Mouse (Mus musculus) limb, embryonic 11.5 days (tissue): ENCODE data around the gene Hist1h2ad. TPM values are rescaled to one million over a fixed set of nuclear protein-coding genes. Genes with fewer than 3 reads are reported as not detected.
"Not testable (repeated sequence)": the region's sequence is repeated elsewhere in the genome, so short reads cannot be mapped to it uniquely, and the experiment has no call there.

Source experiments
- ATAC-seq: fragments of 200-750 bp; cut with Nextera tagmentation; 2 replicates; pipeline ENCODE4 v1.8.0; 2017; ENCODE audit warnings: low read depth; ENCODE audit not compliant: insufficient number of reproducible peaks, low FRiP score, low TSS enrichment
- DNase-seq: peaks from one replicate; pipeline ENCODE4 v3.0.0-alpha.2; 2015; ENCODE audit warnings: low spot score
- H3K27ac ChIP-seq: fragments of 300-500 bp; sonication (generic); replicated peaks from 2 replicates; pipeline ENCODE4 v1.5.1; 2014; ENCODE audit warnings: low read depth, mild to moderate bottlenecking, low read length
- H3K27me3 ChIP-seq: fragments of 300-500 bp; sonication (generic); 2 replicates; pipeline ENCODE4 v1.6.1; 2014; ENCODE audit warnings: mild to moderate bottlenecking, low read length, mixed read lengths; ENCODE audit not compliant: control insufficient read depth, insufficient read depth
- H3K36me3 ChIP-seq: fragments of 300-500 bp; sonication (generic); 2 replicates; pipeline ENCODE4 v1.6.1; 2014; ENCODE audit warnings: mild to moderate bottlenecking, low read length, moderate library complexity, mixed read lengths; ENCODE audit not compliant: control insufficient read depth, insufficient read depth
- H3K4me1 ChIP-seq: fragments of 300-500 bp; sonication (generic); 2 replicates; pipeline ENCODE4 v1.6.1; 2014; ENCODE audit warnings: low read length, mixed read lengths; ENCODE audit not compliant: control insufficient read depth, insufficient read depth
- H3K4me2 ChIP-seq: fragments of 300-500 bp; sonication (generic); 2 replicates; pipeline ENCODE4 v1.6.1; 2014; ENCODE audit warnings: low read depth, mild to moderate bottlenecking, moderate library complexity; ENCODE audit not compliant: severe bottlenecking
- H3K4me3 ChIP-seq: fragments of 300-500 bp; sonication (generic); 2 replicates; pipeline ENCODE4 v1.5.1; 2014; ENCODE audit warnings: low read depth, low read length
- H3K9ac ChIP-seq: fragments of 300-500 bp; sonication (generic); 2 replicates; pipeline ENCODE4 v1.6.1; 2014; ENCODE audit warnings: mild to moderate bottlenecking, low read length
- H3K9me3 ChIP-seq: fragments of 300-500 bp; sonication (generic); 2 replicates; pipeline ENCODE4 v1.6.1; 2016; ENCODE audit warnings: low read length; ENCODE audit not compliant: control insufficient read depth
- WGBS: fragments of 180-500 bp; shearing (Covaris S2); extraction: QIAGEN DNeasy Blood & Tissue Kit; methylation state at CpG from one replicate; pipeline ENCODE4 v1.1.7; 2014; 5-methylcytosine and 5-hydroxymethylcytosine counted together
- polyA plus RNA-seq: library from polyadenylated mRNA; unstranded; fragments of >200 nt; fragmentation: Nextera tagmentation; extraction: Ambion mirVana; gene quantifications from 2 replicates; pipeline ENCODE4 v1.2.1, GENCODE M21; 2014

The Hist1h2ad gene
- polyA plus RNA-seq, 1 experiment from 2014 or later: 3.1 TPM

GRCm38 (mm10) chr13:23546694-23547093, 27.5 kb upstream of the Hist1h2ad start:
- peak; percentile 20 for DNase-seq
- Histone ChIP-seq H3K27ac (0 out of 2 replicates have a peak overlapping the region, but pooled peaks have one; percentile 42), H3K9me3 (no peaks in the 10 kb centered on the region), H3K4me2 (no peak overlapping the region), H3K36me3 (no peaks in the 10 kb centered on the region), H3K4me1 (no peaks in the 10 kb centered on the region), H3K4me3 (no peak overlapping the region), H3K9ac (no peak overlapping the region), H3K27me3 (no peaks in the 10 kb centered on the region)
- 74% methylated on average over 5 of the region's 5 CpGs for WGBS
- no peak for ATAC-seq

- peak overlapping the region; percentile 37 for H3K4me3 ChIP-seq
- H3K4me1 ChIP-seq: 0 out of 2 replicates have a peak, but pooled peaks cover 2% of the 10 kb centered on the region
- ATAC-seq (no peak), DNase-seq (peak; percentile 51)
- H3K36me3 ChIP-seq: no peaks in the 10 kb centered on the region
- H3K9me3 ChIP-seq: no peaks in the 10 kb centered on the region
- no peaks in the 10 kb centered on the region for H3K27me3 ChIP-seq
- peak overlapping the region; percentile 57 for H3K4me2 ChIP-seq
- H3K27ac ChIP-seq: peak overlapping the region; percentile 97
- H3K9ac ChIP-seq: peak overlapping the region; percentile 67
- 5% methylated on average over 3 of the region's 3 CpGs for WGBS
Observed at GRCm38 (mm10) chr13:23550761-23551145, 23.4 kb upstream of the Hist1h2ad start.

- WGBS: 0% methylated on average over 37 of the region's 47 CpGs
- peak within 1 kb of the TSS; percentile 67 for H3K9ac ChIP-seq
- H3K27me3 ChIP-seq, H3K36me3 ChIP-seq, H3K9me3 ChIP-seq, H3K4me1 ChIP-seq: not testable (repeated sequence)
- DNase-seq (peak; percentile 97), ATAC-seq (peak; percentile 87)
- peak within 1 kb of the TSS; percentile 37 for H3K4me3 ChIP-seq
- H3K27ac ChIP-seq: peak within 1 kb of the TSS; percentile 97
- peak within 1 kb of the TSS; percentile 57 for H3K4me2 ChIP-seq
Observed at GRCm38 (mm10) chr13:23551146-23551834, 22.9 kb upstream of the Hist1h2ad start, which contains the start of gene Hist1h4f. Hist1h4f (minus strand) TSS chr13:23551648.

- no peaks in the 10 kb centered on the region for H3K27me3 ChIP-seq
- peak overlapping the region; percentile 27 for H3K9ac ChIP-seq
- H3K4me1 ChIP-seq: 0 out of 2 replicates have a peak, but pooled peaks cover 2% of the 10 kb centered on the region
- no peak for ATAC-seq
- peak overlapping the region; percentile 97 for H3K27ac ChIP-seq
- no peaks in the 10 kb centered on the region for H3K9me3 ChIP-seq
- WGBS: 60% methylated on average over 8 of the region's 8 CpGs
- peak; percentile 34 for DNase-seq
- H3K4me2 ChIP-seq: peak overlapping the region; percentile 57; the same call in 1 of the 2 replicates
- no peak overlapping the region; the same call in 1 of the 2 replicates for H3K4me3 ChIP-seq
- H3K36me3 ChIP-seq: no peaks in the 10 kb centered on the region
Observed at GRCm38 (mm10) chr13:23551931-23552914, 22.0 kb upstream of the Hist1h2ad start.

- no peak within 1 kb of the TSS; the same call in 1 of the 2 replicates for H3K4me3 ChIP-seq
- H3K27ac ChIP-seq: peak within 1 kb of the TSS; percentile 100
- peak within 1 kb of the TSS; percentile 27 for H3K9ac ChIP-seq
- no peaks in the 10 kb centered on the region for H3K27me3 ChIP-seq
- DNase-seq (no peak), ATAC-seq (no peak)
- peak within 1 kb of the TSS; percentile 57; the same call in 1 of the 2 replicates for H3K4me2 ChIP-seq
- no peaks in the 10 kb centered on the region for H3K9me3 ChIP-seq
- 0 out of 2 replicates have a peak, but pooled peaks cover 2% of the 10 kb centered on the region for H3K4me1 ChIP-seq
- H3K36me3 ChIP-seq: no peaks in the 10 kb centered on the region
Observed at GRCm38 (mm10) chr13:23552962-23553361, 21.2 kb upstream of the Hist1h2ad start, which contains the start of gene Hist1h1d. Hist1h1d (plus strand) TSS chr13:23553262.

GRCm38 (mm10) chr13:23554393-23554792, 19.8 kb upstream of the Hist1h2ad start:
- H3K9ac ChIP-seq: peak overlapping the region; percentile 93
- H3K27ac ChIP-seq: peak overlapping the region; percentile 100
- H3K4me2 ChIP-seq: peak overlapping the region; percentile 86; the same call in 1 of the 2 replicates
- no peaks in the 10 kb centered on the region for H3K27me3 ChIP-seq
- WGBS: 25% methylated on average over 9 of the region's 9 CpGs
- ATAC-seq: no peak
- DNase-seq: no peak
- H3K36me3 ChIP-seq: no peaks in the 10 kb centered on the region
- 0 out of 2 replicates have a peak, but pooled peaks cover 2% of the 10 kb centered on the region for H3K4me1 ChIP-seq
- peak overlapping the region; percentile 68 for H3K4me3 ChIP-seq
- no peaks in the 10 kb centered on the region for H3K9me3 ChIP-seq

- Histone ChIP-seq H3K9me3 (no peaks in the 10 kb centered on the region), H3K27ac (peak overlapping the region; percentile 100), H3K27me3 (no peaks in the 10 kb centered on the region), H3K4me3 (peak overlapping the region; percentile 68), H3K9ac (peak overlapping the region; percentile 93), H3K4me1 (0 out of 2 replicates have a peak, but pooled peaks cover 2% of the 10 kb centered on the region), H3K36me3 (no peaks in the 10 kb centered on the region), H3K4me2 (peak overlapping the region; percentile 86)
- DNase-seq: peak; percentile 91
- peak; percentile 88 for ATAC-seq
- under 1% methylated on average over 54 of the region's 54 CpGs for WGBS
Observed at GRCm38 (mm10) chr13:23554925-23555838, 19.0 kb upstream of the Hist1h2ad start.
